Mouse (Mus musculus): Measurements from ENCODE around the gene Mettl7b.

Gene Mettl7b

GRCm38 (mm10) chr10:128945675-128946074, 15.1 kb downstream of the Mettl7b start:
- DNase-seq = no peak

- DNase-seq = no peak
These were observed 20.2 kb downstream of the Mettl7b start for GRCm38 (mm10) chr10:128940475-128941061.

- no peak for DNase-seq
These were observed 21.8 kb downstream of the Mettl7b start for GRCm38 (mm10) chr10:128938974-128939373.

- peak; percentile 32 for DNase-seq
These were observed 22.3 kb downstream of the Mettl7b start for GRCm38 (mm10) chr10:128938457-128938856.

GRCm38 (mm10) chr10:128937756-128938390, 22.9 kb downstream of the Mettl7b start:
- DNase-seq = no peak

- no peak for DNase-seq
These were observed 24.9 kb downstream of the Mettl7b start for GRCm38 (mm10) chr10:128935826-128936440.

GRCm38 (mm10) chr10:128934997-128935787, 25.6 kb downstream of the Mettl7b start:
- DNase-seq = no peak

GRCm38 (mm10) chr10:128933976-128934721, 26.6 kb downstream of the Mettl7b start:
- no peak for DNase-seq

GRCm38 (mm10) chr10:128933574-128933973, 27.2 kb downstream of the Mettl7b start, which contains the start of gene Itga7:
TSS of gene Itga7 (plus strand) at chr10:128933818.
- no peak for DNase-seq

- no peak for DNase-seq
These were observed 29.3 kb downstream of the Mettl7b start for GRCm38 (mm10) chr10:128931441-128931840.

GRCm38 (mm10) chr10:128929638-128930378, 31.0 kb downstream of the Mettl7b start:
- no peak for DNase-seq

- no peak for DNase-seq
These were observed 32.4 kb downstream of the Mettl7b start for GRCm38 (mm10) chr10:128928356-128928755.

- DNase-seq = no peak
These were observed 36.9 kb downstream of the Mettl7b start, which contains the start of gene Bloc1s1 for GRCm38 (mm10) chr10:128923935-128924334. TSS of gene Bloc1s1 (minus strand) at chr10:128924035.

GRCm38 (mm10) chr10:128923013-128923691, 37.6 kb downstream of the Mettl7b start:
- peak; percentile 96 for DNase-seq

- no peak for DNase-seq
These were observed 38.1 kb downstream of the Mettl7b start, which contains the start of gene Rdh5 for GRCm38 (mm10) chr10:128922822-128923012. TSS of gene Rdh5 (minus strand) at chr10:128922888.

GRCm38 (mm10) chr10:128921883-128922821, 38.6 kb downstream of the Mettl7b start:
- peak; percentile 54 for DNase-seq

GRCm38 (mm10) chr10:128921251-128921650, 39.5 kb downstream of the Mettl7b start:
- DNase-seq = no peak

GRCm38 (mm10) chr10:128920736-128921161, 40.0 kb downstream of the Mettl7b start:
- no peak for DNase-seq

- DNase-seq = no peak
These were observed 40.8 kb downstream of the Mettl7b start for GRCm38 (mm10) chr10:128919966-128920365.

- no peak for DNase-seq
These were observed 41.6 kb downstream of the Mettl7b start for GRCm38 (mm10) chr10:128919203-128919631.

Measured in layer of hippocampus, adult 9-11 months (tissue).